Mouse (Mus musculus): ENCODE results near the gene Gm11563. TPM values are rescaled to one million over a fixed set of nuclear protein-coding genes. Genes with fewer than 3 reads are reported as not detected.

Gene Gm11563
- not detected in 2 replicates for polyA plus RNA-seq (2021; fragmentation: Nextera tagmentation)
- long read RNA-seq, experiment 1: 0 reads
- long read RNA-seq, experiment 2: 0 reads

GRCm38 (mm10) chr11:99658467-99659010 lies at the start of gene Gm11563:
Gm11563 (minus strand) TSS chr11:99658960.

GRCm38 (mm10) chr11:99690463-99690862 lies 31.7 kb upstream of the Gm11563 start, which contains the start of gene Gm14190:
Gm14190 (minus strand) TSS chr11:99690740.

GRCm38 (mm10) chr11:99665860-99666259 lies 7.1 kb upstream of the Gm11563 start, which contains the start of gene Krtap4-6:
Krtap4-6 (minus strand) TSS chr11:99665960.

GRCm38 (mm10) chr11:99650136-99650535 lies 8.6 kb downstream of the Gm11563 start, which contains the start of gene Gm11555:
Gm11555 (minus strand) TSS chr11:99650236.

GRCm38 (mm10) chr11:99643635-99644139 lies 15.1 kb downstream of the Gm11563 start, which contains the start of gene Krtap4-7:
Krtap4-7 (minus strand) TSS chr11:99644089.

GRCm38 (mm10) chr11:99634653-99635134 lies 24.1 kb downstream of the Gm11563 start, which contains the start of gene Krtap4-2:
Krtap4-2 (minus strand) TSS chr11:99635084.

GRCm38 (mm10) chr11:99628138-99628537 lies 30.6 kb downstream of the Gm11563 start, which contains the start of gene Krtap4-1:
Krtap4-1 (minus strand) TSS chr11:99628238.

GRCm38 (mm10) chr11:99620335-99620734 lies 38.4 kb downstream of the Gm11563 start, which contains the start of gene Gm11562:
Gm11562 (minus strand) TSS chr11:99620435.

GRCm38 (mm10) chr11:99614796-99615363 lies 43.9 kb downstream of the Gm11563 start, which contains the start of gene Krtap2-4:
Krtap2-4 (minus strand) TSS chr11:99614846.

GRCm38 (mm10) chr11:99610089-99610488 lies 48.7 kb downstream of the Gm11563 start, which contains the start of gene Gm11937:
Gm11937 (minus strand) TSS chr11:99610189.

Other genes starting within 250 kb of the Gm11563 start
- 21.1 and 24.0 TPM in 2 replicates for gene Krt12, start 236.7 kb downstream of the Gm11563 start, polyA plus RNA-seq (2021; fragmentation: Nextera tagmentation)
- gene Krt20, start 220.8 kb downstream of the Gm11563 start, polyA plus RNA-seq (2021; fragmentation: Nextera tagmentation): 0.43 TPM in 1 of 2 replicates, not detected in the other
- not detected in 2 replicates for gene Krt23, start 165.8 kb downstream of the Gm11563 start, polyA plus RNA-seq (2021; fragmentation: Nextera tagmentation)
- gene Krt39, start 137.6 kb downstream of the Gm11563 start, polyA plus RNA-seq (2021; fragmentation: Nextera tagmentation): not detected in 2 replicates
- gene Krt40, start 115.8 kb downstream of the Gm11563 start, polyA plus RNA-seq (2021; fragmentation: Nextera tagmentation): not detected in 2 replicates
- gene Krtap3-3, start 108.1 kb downstream of the Gm11563 start, polyA plus RNA-seq (2021; fragmentation: Nextera tagmentation): not detected in 2 replicates
- gene Krtap3-2, start 102.1 kb downstream of the Gm11563 start, polyA plus RNA-seq (2021; fragmentation: Nextera tagmentation): not detected in 2 replicates
- not detected in 2 replicates for gene Gm11939, start 99.5 kb downstream of the Gm11563 start, polyA plus RNA-seq (2021; fragmentation: Nextera tagmentation)
- not detected in 2 replicates for gene Krtap3-1, start 92.3 kb downstream of the Gm11563 start, polyA plus RNA-seq (2021; fragmentation: Nextera tagmentation)
- not detected in 2 replicates for gene Krtap1-5, start 77.9 kb downstream of the Gm11563 start, polyA plus RNA-seq (2021; fragmentation: Nextera tagmentation)
- not detected in 2 replicates for gene Krtap1-4, start 75.3 kb downstream of the Gm11563 start, polyA plus RNA-seq (2021; fragmentation: Nextera tagmentation)
- gene Krtap1-3, start 67.6 kb downstream of the Gm11563 start, polyA plus RNA-seq (2021; fragmentation: Nextera tagmentation): not detected in 2 replicates
- gene Krtap9-3, start 60.9 kb downstream of the Gm11563 start, polyA plus RNA-seq (2021; fragmentation: Nextera tagmentation): not detected in 2 replicates
- not detected in 2 replicates for gene Gm11938, start 55.7 kb downstream of the Gm11563 start, polyA plus RNA-seq (2021; fragmentation: Nextera tagmentation)
- gene Gm11937, start 48.8 kb downstream of the Gm11563 start, polyA plus RNA-seq (2021; fragmentation: Nextera tagmentation): not detected in 2 replicates
- gene Krtap2-4, start 44.1 kb downstream of the Gm11563 start, polyA plus RNA-seq (2021; fragmentation: Nextera tagmentation): not detected in 2 replicates
- not detected in 2 replicates for gene Gm11562, start 38.5 kb downstream of the Gm11563 start, polyA plus RNA-seq (2021; fragmentation: Nextera tagmentation)
- gene Krtap4-1, start 30.7 kb downstream of the Gm11563 start, polyA plus RNA-seq (2021; fragmentation: Nextera tagmentation): not detected in 2 replicates
- gene Krtap4-2, start 23.9 kb downstream of the Gm11563 start, polyA plus RNA-seq (2021; fragmentation: Nextera tagmentation): not detected in 2 replicates
- not detected in 2 replicates for gene Krtap4-7, start 14.9 kb downstream of the Gm11563 start, polyA plus RNA-seq (2021; fragmentation: Nextera tagmentation)
- not detected in 2 replicates for gene Gm11555, start 8.7 kb downstream of the Gm11563 start, polyA plus RNA-seq (2021; fragmentation: Nextera tagmentation)
- gene Krtap4-6, start 7.0 kb upstream of the Gm11563 start, polyA plus RNA-seq (2021; fragmentation: Nextera tagmentation): not detected in 2 replicates
- gene Gm14190, start 31.8 kb upstream of the Gm11563 start, polyA plus RNA-seq (2021; fragmentation: Nextera tagmentation): not detected in 2 replicates
- gene Gm14180, start 75.3 kb upstream of the Gm11563 start, polyA plus RNA-seq (2021; fragmentation: Nextera tagmentation): not detected in 2 replicates
- not detected in 2 replicates for gene Gm11595, start 114.0 kb upstream of the Gm11563 start, polyA plus RNA-seq (2021; fragmentation: Nextera tagmentation)
- gene Krtap4-8, start 121.7 kb upstream of the Gm11563 start, polyA plus RNA-seq (2021; fragmentation: Nextera tagmentation): not detected in 2 replicates
- gene Krtap4-9, start 126.2 kb upstream of the Gm11563 start, polyA plus RNA-seq (2021; fragmentation: Nextera tagmentation): not detected in 2 replicates
- gene Gm11596, start 134.5 kb upstream of the Gm11563 start, polyA plus RNA-seq (2021; fragmentation: Nextera tagmentation): not detected in 2 replicates
- not detected in 2 replicates for gene Gm11569, start 140.0 kb upstream of the Gm11563 start, polyA plus RNA-seq (2021; fragmentation: Nextera tagmentation)
- gene Gm11554, start 145.5 kb upstream of the Gm11563 start, polyA plus RNA-seq (2021; fragmentation: Nextera tagmentation): not detected in 2 replicates
- gene Krtap4-13, start 150.9 kb upstream of the Gm11563 start, polyA plus RNA-seq (2021; fragmentation: Nextera tagmentation): not detected in 2 replicates
- gene Gm11564, start 156.7 kb upstream of the Gm11563 start, polyA plus RNA-seq (2021; fragmentation: Nextera tagmentation): not detected in 2 replicates
- not detected in 2 replicates for gene 2300003K06Rik, start 179.1 kb upstream of the Gm11563 start, polyA plus RNA-seq (2021; fragmentation: Nextera tagmentation)
- not detected in 2 replicates for gene Krtap4-16, start 192.6 kb upstream of the Gm11563 start, polyA plus RNA-seq (2021; fragmentation: Nextera tagmentation)
- not detected in 2 replicates for gene Gm11568, start 199.0 kb upstream of the Gm11563 start, polyA plus RNA-seq (2021; fragmentation: Nextera tagmentation)
- not detected in 2 replicates for gene Gm11559, start 205.5 kb upstream of the Gm11563 start, polyA plus RNA-seq (2021; fragmentation: Nextera tagmentation)
- not detected in 2 replicates for gene Krtap9-1, start 214.4 kb upstream of the Gm11563 start, polyA plus RNA-seq (2021; fragmentation: Nextera tagmentation)
- gene Gm11567, start 220.2 kb upstream of the Gm11563 start, polyA plus RNA-seq (2021; fragmentation: Nextera tagmentation): not detected in 2 replicates
- gene Krtap31-1, start 249.0 kb upstream of the Gm11563 start, polyA plus RNA-seq (2021; fragmentation: Nextera tagmentation): not detected in 2 replicates

All from left cerebral cortex, adult 6 months (tissue).